Mouse (Mus musculus): ENCODE data around the gene Pphln1. TPM values are rescaled to one million over a fixed set of nuclear protein-coding genes. Genes with fewer than 3 reads are reported as not detected.

The Pphln1 gene
- polyA plus RNA-seq, 2 experiments, result 20.6 to 32.5 TPM

DNA sequence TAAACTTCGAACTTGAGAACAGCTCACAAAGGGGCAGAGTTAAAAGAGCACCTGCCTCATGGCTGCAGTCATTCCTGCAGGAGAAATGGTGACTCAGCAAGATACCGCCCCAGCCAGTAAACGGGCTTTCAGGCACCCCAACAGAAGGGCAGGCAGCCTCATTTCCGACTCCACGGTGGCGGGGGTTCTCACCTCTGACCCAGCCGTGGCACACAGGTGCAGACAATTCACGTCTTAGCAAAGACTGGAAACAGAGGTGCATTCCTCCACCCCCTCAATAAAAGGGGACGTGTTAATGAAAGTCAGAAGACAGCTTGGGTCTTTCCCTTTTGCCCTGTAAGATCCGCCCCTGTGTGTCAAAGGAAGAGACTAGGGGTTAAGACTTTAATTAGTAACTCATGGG is 115.8 kb downstream of the Pphln1 start:
- DNase-seq (ENCODE audit: low spot score), result no peak
- H3K36me3 ChIP-seq (ENCODE audit: control insufficient read depth, insufficient read depth, low read length), result peaks cover 26% of the 10 kb centered on the region
- TF ChIP-seq POLR2A (IDR thresholded peaks at IDR 0.05; ENCODE audit: borderline replicate concordance, extremely low read depth, insufficient read depth, insufficient read length), result no peak
- 3% methylated on average over 10 of the region's 10 CpGs for WGBS
- peaks cover 44% of the 10 kb centered on the region for H3K4me1 ChIP-seq (ENCODE audit: control insufficient read depth, insufficient read depth, low read length)
- no peaks in the 10 kb centered on the region for H3K9me3 ChIP-seq (ENCODE audit: control insufficient read depth, low read length)
- H3K4me3 ChIP-seq (replicated peaks; ENCODE audit: low read length), result no peak overlapping the region
- H3K4me2 ChIP-seq (replicated peaks; ENCODE audit: low read depth, low read length, severe bottlenecking), result peak overlapping the region; percentile 31; the same call in 1 of the 2 replicates
- H3K27ac ChIP-seq (replicated peaks; ENCODE audit: low read depth, low read length), result no peak overlapping the region
- no peak overlapping the region for H3K9ac ChIP-seq (ENCODE audit: low read depth, low read length, severe bottlenecking)
- ATAC-seq (ENCODE audit: low FRiP score, low read depth), result no peak
- no peaks in the 10 kb centered on the region for H3K27me3 ChIP-seq (ENCODE audit: control insufficient read depth, insufficient read depth, low read length)

DNA sequence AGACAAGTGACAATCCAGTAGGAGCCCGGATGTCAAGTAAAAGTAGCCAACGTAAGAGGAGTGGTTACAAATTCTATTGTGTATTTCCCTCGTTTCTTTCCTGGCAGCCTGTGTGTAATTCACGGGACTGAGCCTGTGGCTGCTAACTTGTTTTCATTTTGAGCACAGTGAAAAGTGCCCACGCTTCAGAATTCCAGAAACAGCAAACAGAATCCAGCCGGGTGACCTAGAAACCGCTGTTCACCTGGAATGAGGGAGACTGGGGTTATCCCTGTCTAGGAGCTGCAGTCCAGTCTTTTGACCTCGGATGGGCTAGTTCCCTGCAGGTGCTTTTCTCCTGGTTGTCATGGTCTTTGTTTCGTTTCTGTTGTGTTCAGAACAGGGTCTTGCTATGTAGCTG is 117.2 kb downstream of the Pphln1 start:
- WGBS, result 63% methylated on average over 9 of the region's 9 CpGs

DNA sequence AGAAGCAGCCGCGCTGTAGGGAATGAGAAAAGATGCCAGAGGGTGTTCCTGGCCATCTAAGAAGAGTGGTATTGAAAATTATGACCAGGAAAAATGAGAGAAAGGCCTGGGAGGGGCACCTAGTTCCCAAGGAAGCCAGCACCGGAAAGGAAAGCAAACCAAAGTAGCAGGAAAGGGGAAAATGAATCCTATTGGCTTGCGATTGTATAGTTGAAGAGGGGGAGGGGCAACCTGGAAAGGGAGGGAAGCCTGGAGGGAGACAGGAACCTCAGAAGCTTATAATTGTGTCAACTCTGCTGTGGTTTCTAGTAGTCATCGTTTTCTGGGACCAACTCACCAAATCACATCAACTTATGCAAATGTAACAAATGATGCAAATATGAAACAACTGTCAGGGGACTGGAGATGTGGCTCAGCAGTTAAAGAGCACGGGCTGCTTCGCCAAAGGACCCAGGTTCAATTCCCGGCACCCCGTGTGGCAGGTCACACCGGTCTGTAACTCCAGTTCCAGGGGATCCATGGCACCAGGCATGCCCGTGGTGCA is 118.9 kb downstream of the Pphln1 start:
- Histone ChIP-seq H3K27ac (replicated peaks; ENCODE audit: low read depth, low read length) (no peak overlapping the region), H3K27me3 (ENCODE audit: control insufficient read depth, insufficient read depth, low read length) (no peaks in the 10 kb centered on the region), H3K9ac (ENCODE audit: low read depth, low read length, severe bottlenecking) (no peak overlapping the region), H3K4me3 (replicated peaks; ENCODE audit: low read length) (no peak overlapping the region), H3K36me3 (ENCODE audit: control insufficient read depth, insufficient read depth, low read length) (peaks cover 2% of the 10 kb centered on the region; the same call in 1 of the 2 replicates), H3K4me1 (ENCODE audit: control insufficient read depth, insufficient read depth, low read length) (peaks cover 57% of the 10 kb centered on the region), H3K9me3 (ENCODE audit: control insufficient read depth, low read length) (no peaks in the 10 kb centered on the region), H3K4me2 (replicated peaks; ENCODE audit: low read depth, low read length, severe bottlenecking) (peak overlapping the region; percentile 96)
- ATAC-seq (ENCODE audit: low FRiP score, low read depth) (no peak), DNase-seq (ENCODE audit: low spot score) (no peak)
- 85% methylated on average over 11 of the region's 11 CpGs for WGBS
- no peak for TF ChIP-seq POLR2A (IDR thresholded peaks at IDR 0.05; ENCODE audit: borderline replicate concordance, extremely low read depth, insufficient read depth, insufficient read length)

More for the DNA sequence above, 117.2 kb downstream of the Pphln1 start:
- no peak overlapping the region for H3K4me2 ChIP-seq (replicated peaks; ENCODE audit: low read depth, low read length, severe bottlenecking)
- H3K9ac ChIP-seq (ENCODE audit: low read depth, low read length, severe bottlenecking), result no peak overlapping the region
- ATAC-seq (ENCODE audit: low FRiP score, low read depth) (no peak), DNase-seq (ENCODE audit: low spot score) (no peak)
- no peak overlapping the region for H3K27ac ChIP-seq (replicated peaks; ENCODE audit: low read depth, low read length)
- H3K4me3 ChIP-seq (replicated peaks; ENCODE audit: low read length), result no peak overlapping the region
- H3K36me3 ChIP-seq (ENCODE audit: control insufficient read depth, insufficient read depth, low read length), result peaks cover 20% of the 10 kb centered on the region
- H3K9me3 ChIP-seq (ENCODE audit: control insufficient read depth, low read length), result no peaks in the 10 kb centered on the region
- peaks cover 53% of the 10 kb centered on the region for H3K4me1 ChIP-seq (ENCODE audit: control insufficient read depth, insufficient read depth, low read length)
- no peak for TF ChIP-seq POLR2A (IDR thresholded peaks at IDR 0.05; ENCODE audit: borderline replicate concordance, extremely low read depth, insufficient read depth, insufficient read length)
- no peaks in the 10 kb centered on the region for H3K27me3 ChIP-seq (ENCODE audit: control insufficient read depth, insufficient read depth, low read length)

DNA sequence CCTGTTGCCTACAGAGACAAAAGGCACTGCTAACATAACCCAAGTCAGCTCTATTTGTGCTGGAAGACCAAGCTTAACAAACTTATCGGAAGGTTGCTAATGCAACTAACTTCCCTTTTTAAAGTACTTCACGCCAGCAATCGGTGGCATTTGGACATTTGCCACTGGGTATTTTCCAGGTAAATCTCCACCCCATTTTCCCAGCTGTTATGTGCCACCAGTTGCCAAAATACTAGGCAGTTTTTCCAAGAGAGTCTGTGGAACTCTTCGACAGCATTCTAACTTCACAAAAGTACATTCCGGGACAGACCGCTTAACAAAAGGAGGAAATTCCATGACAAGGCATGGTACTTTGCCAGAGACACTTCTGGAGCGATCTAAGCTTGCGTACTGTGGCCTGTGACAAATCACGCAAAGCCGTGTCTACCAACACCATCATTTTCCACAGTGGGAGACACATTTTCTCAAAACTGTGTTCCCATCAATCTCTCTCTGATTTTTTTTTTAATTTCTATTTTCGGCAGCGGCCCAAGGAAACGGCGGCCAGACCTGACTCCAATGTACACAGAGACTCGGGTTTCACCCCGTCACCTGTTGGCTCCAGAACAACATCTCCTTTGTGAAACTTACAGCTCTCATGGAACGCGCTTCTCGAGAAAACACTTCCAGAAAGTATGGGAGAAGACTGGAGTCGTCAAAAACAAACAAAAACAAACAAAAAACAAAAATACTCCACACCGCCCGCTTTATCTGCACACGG is 120.2 kb downstream of the Pphln1 start:
- ATAC-seq (ENCODE audit: low FRiP score, low read depth) (peak; percentile 48), DNase-seq (ENCODE audit: low spot score) (peak; percentile 80)
- peak overlapping the region; percentile 86 for H3K27ac ChIP-seq (replicated peaks; ENCODE audit: low read depth, low read length)
- TF ChIP-seq POLR2A (IDR thresholded peaks at IDR 0.05; ENCODE audit: borderline replicate concordance, extremely low read depth, insufficient read depth, insufficient read length), result no peak
- H3K36me3 ChIP-seq (ENCODE audit: control insufficient read depth, insufficient read depth, low read length), result no peaks in the 10 kb centered on the region
- WGBS, result 6% methylated on average over 23 of the region's 23 CpGs
- H3K9me3 ChIP-seq (ENCODE audit: control insufficient read depth, low read length), result no peaks in the 10 kb centered on the region
- no peaks in the 10 kb centered on the region for H3K27me3 ChIP-seq (ENCODE audit: control insufficient read depth, insufficient read depth, low read length)
- H3K9ac ChIP-seq (ENCODE audit: low read depth, low read length, severe bottlenecking), result peak overlapping the region; percentile 74
- H3K4me1 ChIP-seq (ENCODE audit: control insufficient read depth, insufficient read depth, low read length), result peaks cover 54% of the 10 kb centered on the region
- H3K4me2 ChIP-seq (replicated peaks; ENCODE audit: low read depth, low read length, severe bottlenecking), result peak overlapping the region; percentile 96
- H3K4me3 ChIP-seq (replicated peaks; ENCODE audit: low read length), result peak overlapping the region; percentile 73

DNA sequence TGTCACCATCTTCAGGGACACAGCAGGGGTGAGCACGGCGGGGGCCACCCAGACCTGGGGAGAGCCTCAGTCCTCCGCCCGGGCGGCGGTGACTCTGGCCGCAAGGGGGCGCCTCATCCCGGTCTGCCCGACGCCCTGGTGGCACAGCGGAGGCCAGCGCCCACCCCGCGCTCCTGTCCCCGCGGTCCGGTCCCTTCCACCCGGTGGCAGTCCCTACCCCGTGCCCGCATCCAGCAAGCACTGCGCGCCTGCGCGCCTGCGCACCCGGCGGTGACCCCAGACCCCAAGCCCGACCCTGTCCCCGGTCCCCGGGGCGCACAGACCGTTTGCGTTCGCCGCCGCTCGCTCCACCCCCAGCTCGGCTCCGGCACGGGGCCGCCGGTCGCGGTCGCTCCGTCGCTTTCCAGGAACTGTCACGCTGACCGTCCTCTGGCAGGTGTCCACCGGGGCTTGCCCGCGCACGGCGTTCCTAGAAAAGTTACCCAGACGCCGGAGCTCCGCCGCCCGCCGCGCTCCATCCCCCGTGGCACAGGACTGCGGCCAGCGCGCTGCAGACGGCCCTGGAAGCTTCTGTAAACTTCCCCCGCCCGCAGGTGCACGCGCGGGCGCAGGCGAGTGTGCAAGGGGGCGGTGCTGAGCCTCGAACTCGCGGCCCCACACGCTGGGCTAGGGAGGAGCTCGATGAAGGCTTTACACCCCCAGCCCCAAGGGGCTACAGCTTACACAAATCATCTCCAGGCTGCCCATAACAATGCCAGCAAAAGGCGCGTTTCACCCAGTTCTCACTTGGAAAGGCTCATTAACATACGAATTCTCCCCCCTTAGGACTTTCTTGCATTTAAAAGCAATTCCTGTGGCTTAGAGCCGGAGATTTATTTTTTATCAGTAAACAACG is 121.0 kb downstream of the Pphln1 start:
- Histone ChIP-seq H3K9ac (ENCODE audit: low read depth, low read length, severe bottlenecking) (peak overlapping the region; percentile 74), H3K27me3 (ENCODE audit: control insufficient read depth, insufficient read depth, low read length) (no peaks in the 10 kb centered on the region), H3K4me1 (ENCODE audit: control insufficient read depth, insufficient read depth, low read length) (peaks cover 48% of the 10 kb centered on the region), H3K4me2 (replicated peaks; ENCODE audit: low read depth, low read length, severe bottlenecking) (peak overlapping the region; percentile 96), H3K9me3 (ENCODE audit: control insufficient read depth, low read length) (no peaks in the 10 kb centered on the region), H3K36me3 (ENCODE audit: control insufficient read depth, insufficient read depth, low read length) (no peaks in the 10 kb centered on the region), H3K4me3 (replicated peaks; ENCODE audit: low read length) (peak overlapping the region; percentile 73), H3K27ac (replicated peaks; ENCODE audit: low read depth, low read length) (peak overlapping the region; percentile 86)
- TF ChIP-seq POLR2A (IDR thresholded peaks at IDR 0.05; ENCODE audit: borderline replicate concordance, extremely low read depth, insufficient read depth, insufficient read length), result no peak
- under 1% methylated on average over 56 of the region's 85 CpGs for WGBS
- peak; percentile 68 for DNase-seq (ENCODE audit: low spot score)
- peak; percentile 84 for ATAC-seq (ENCODE audit: low FRiP score, low read depth)
